Mouse (Mus musculus) intestine, embryonic 16.5 days (tissue): ENCODE results near the gene Nfe2l1. TPM values are rescaled to one million over a fixed set of nuclear protein-coding genes. Genes with fewer than 3 reads are reported as not detected.

Experiments used
- ATAC-seq: fragments of 200-750 bp; cut with Nextera tagmentation; 2 replicates; pipeline ENCODE4 v1.8.0; 2017; ENCODE audit warnings: moderate TSS enrichment, moderate library complexity
- H3K27ac ChIP-seq: fragments of 300-500 bp; sonication (generic); 2 replicates; pipeline ENCODE4 v1.5.1; 2014; ENCODE audit warnings: mild to moderate bottlenecking, low read length
- H3K27me3 ChIP-seq: fragments of 300-500 bp; sonication (generic); replicated peaks from 2 replicates; pipeline ENCODE4 v1.6.1; 2014; ENCODE audit warnings: low read length, control low read depth, mixed read lengths; ENCODE audit not compliant: control insufficient read depth, insufficient read depth
- H3K36me3 ChIP-seq: fragments of 300-500 bp; sonication (generic); 2 replicates; pipeline ENCODE4 v1.6.1; 2014; ENCODE audit warnings: low read length, control low read depth; ENCODE audit not compliant: control insufficient read depth, insufficient read depth
- H3K4me1 ChIP-seq: fragments of 300-500 bp; sonication (generic); 2 replicates; pipeline ENCODE4 v1.6.1; 2014; ENCODE audit warnings: low read length, control low read depth, mixed read lengths; ENCODE audit not compliant: control insufficient read depth, insufficient read depth
- H3K4me2 ChIP-seq: fragments of 300-500 bp; sonication (generic); 2 replicates; pipeline ENCODE4 v1.6.1; 2014; ENCODE audit warnings: low read depth, low read length, control low read depth
- H3K4me3 ChIP-seq: fragments of 300-500 bp; sonication (generic); 2 replicates; pipeline ENCODE4 v1.5.1; 2014; ENCODE audit warnings: mild to moderate bottlenecking, low read length
- H3K9ac ChIP-seq: fragments of 300-500 bp; sonication (generic); 2 replicates; pipeline ENCODE4 v1.6.1; 2014; ENCODE audit warnings: low read depth, low read length
- H3K9me3 ChIP-seq: fragments of 300-500 bp; sonication (generic); 2 replicates; pipeline ENCODE4 v1.6.1; 2016; ENCODE audit warnings: low read length, control low read depth; ENCODE audit not compliant: control insufficient read depth
- WGBS: fragments of 180-500 bp; shearing (Covaris S2); extraction: QIAGEN DNeasy Blood & Tissue Kit; methylation state at CpG from one replicate; pipeline ENCODE4 v1.1.7; 2014; 5-methylcytosine and 5-hydroxymethylcytosine counted together
- polyA plus RNA-seq: library from polyadenylated mRNA; unstranded; fragments of >200 nt; fragmentation: Nextera tagmentation; extraction: Ambion mirVana; gene quantifications from 2 replicates; pipeline ENCODE4 v1.2.1, GENCODE M21; 2015

The Nfe2l1 gene
- polyA plus RNA-seq, 1 experiment from 2014 or later: 52.5 TPM

DNA sequence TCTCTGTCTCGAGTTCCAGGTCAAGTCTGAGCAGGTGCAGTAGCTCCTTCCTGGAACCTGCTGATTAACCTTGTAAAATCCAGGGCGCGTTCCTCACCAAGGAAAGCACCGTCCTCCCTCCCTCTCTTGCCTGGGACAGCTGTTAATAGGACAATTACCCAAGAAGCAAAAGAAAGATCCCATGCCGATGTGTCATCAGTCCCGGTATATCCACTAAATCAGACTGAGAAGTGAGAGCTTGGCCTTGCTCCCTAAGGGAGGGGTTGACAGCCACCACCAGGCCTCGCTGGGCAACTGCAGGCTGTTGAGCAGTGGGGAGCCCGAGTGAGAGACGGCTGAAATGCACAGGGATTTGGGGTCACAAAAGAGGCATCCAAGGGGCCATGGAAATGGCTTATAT lies 7.5 kb upstream of the Nfe2l1 start:
- H3K9me3 ChIP-seq: no peaks in the 10 kb centered on the region
- no peaks in the 10 kb centered on the region for H3K4me1 ChIP-seq
- H3K27ac ChIP-seq: no peak overlapping the region
- no peak overlapping the region for H3K9ac ChIP-seq
- H3K4me2 ChIP-seq: no peak overlapping the region
- H3K4me3 ChIP-seq: no peak overlapping the region
- WGBS: 27% methylated on average over 9 of the region's 9 CpGs
- ATAC-seq: no peak
- H3K27me3 ChIP-seq: no peaks in the 10 kb centered on the region
- no peaks in the 10 kb centered on the region for H3K36me3 ChIP-seq

DNA sequence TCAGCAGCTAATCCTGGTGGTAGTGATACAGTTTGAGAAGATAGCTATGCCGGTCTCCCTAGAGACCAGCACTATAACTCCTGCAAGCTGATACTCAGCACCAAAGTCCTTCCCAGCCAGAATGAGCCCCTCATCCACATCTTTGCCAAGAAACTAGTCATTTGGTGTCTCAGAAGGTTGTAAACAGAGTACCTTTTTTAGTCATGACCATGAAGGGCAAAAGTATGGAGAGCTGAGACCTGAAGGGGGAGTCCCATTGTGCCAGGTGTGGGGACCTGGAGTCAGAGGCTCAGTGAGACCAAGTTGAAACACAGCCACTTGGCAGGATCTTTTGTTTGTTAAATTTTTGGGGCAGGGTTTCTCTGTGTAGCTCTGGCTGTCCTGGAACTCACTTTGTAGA lies 4.4 kb upstream of the Nfe2l1 start:
- no peak for ATAC-seq
- no peak overlapping the region for H3K27ac ChIP-seq
- H3K9me3 ChIP-seq: no peaks in the 10 kb centered on the region
- H3K4me1 ChIP-seq: peaks cover 7% of the 10 kb centered on the region; the same call in 1 of the 2 replicates
- H3K36me3 ChIP-seq: no peaks in the 10 kb centered on the region
- no peak overlapping the region for H3K4me2 ChIP-seq
- no peaks in the 10 kb centered on the region for H3K27me3 ChIP-seq
- H3K9ac ChIP-seq: no peak overlapping the region
- H3K4me3 ChIP-seq: no peak overlapping the region
- 96% methylated on average over 1 of the region's 1 CpGs for WGBS

DNA sequence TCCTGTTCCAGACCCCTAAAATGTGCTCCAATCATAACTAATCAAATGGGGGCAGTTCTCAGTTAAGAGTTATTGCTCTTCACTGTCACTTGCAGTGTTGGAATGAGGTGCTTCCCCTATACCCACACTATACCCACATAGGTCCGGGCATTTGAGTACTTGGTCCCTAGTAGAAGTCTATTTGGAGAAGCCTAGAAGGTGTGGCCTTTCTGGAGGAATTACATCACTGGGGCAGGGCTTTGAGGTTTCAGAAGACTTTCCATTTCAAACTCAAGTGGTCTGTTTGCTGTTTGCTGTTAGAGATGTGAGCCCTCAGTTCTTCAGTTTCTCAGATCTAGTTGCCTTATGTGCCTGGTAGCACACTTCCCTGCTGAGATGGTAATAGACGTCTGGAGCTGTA lies 3.2 kb upstream of the Nfe2l1 start:
- H3K36me3 ChIP-seq: no peaks in the 10 kb centered on the region
- ATAC-seq: no peak
- no peak overlapping the region for H3K9ac ChIP-seq
- no peaks in the 10 kb centered on the region for H3K9me3 ChIP-seq
- WGBS: 62% methylated on average over 2 of the region's 2 CpGs
- no peak overlapping the region for H3K4me3 ChIP-seq
- no peak overlapping the region for H3K27ac ChIP-seq
- H3K4me2 ChIP-seq: no peak overlapping the region
- no peaks in the 10 kb centered on the region for H3K27me3 ChIP-seq
- H3K4me1 ChIP-seq: peaks cover 12% of the 10 kb centered on the region

DNA sequence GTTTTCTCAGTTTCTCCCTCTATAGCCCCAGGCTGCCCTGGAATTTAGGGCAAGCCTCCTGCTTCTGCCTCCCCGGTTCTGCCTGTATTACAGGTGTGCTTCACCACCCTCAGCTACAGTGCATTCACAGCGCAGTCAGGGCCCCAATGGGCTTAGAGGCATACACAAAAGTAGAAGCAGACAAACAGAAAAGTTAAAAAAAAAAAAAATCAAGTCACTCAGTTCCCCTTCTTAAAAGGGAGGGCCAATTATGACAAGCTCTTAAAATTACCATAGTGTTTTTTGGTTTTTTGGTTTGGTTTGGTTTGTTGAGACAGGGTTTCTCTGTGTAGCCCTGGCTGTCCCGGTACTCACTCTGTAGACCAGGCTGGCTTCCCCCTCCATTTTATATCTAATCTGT lies 2.8 kb upstream of the Nfe2l1 start:
- Histone ChIP-seq H3K27ac (no peak overlapping the region), H3K4me2 (no peak overlapping the region), H3K9me3 (no peaks in the 10 kb centered on the region), H3K36me3 (peaks cover 3% of the 10 kb centered on the region; the same call in 1 of the 2 replicates), H3K9ac (no peak overlapping the region), H3K4me3 (no peak overlapping the region), H3K27me3 (no peaks in the 10 kb centered on the region), H3K4me1 (peaks cover 17% of the 10 kb centered on the region)
- 86% methylated on average over 3 of the region's 3 CpGs for WGBS
- ATAC-seq: no peak

DNA sequence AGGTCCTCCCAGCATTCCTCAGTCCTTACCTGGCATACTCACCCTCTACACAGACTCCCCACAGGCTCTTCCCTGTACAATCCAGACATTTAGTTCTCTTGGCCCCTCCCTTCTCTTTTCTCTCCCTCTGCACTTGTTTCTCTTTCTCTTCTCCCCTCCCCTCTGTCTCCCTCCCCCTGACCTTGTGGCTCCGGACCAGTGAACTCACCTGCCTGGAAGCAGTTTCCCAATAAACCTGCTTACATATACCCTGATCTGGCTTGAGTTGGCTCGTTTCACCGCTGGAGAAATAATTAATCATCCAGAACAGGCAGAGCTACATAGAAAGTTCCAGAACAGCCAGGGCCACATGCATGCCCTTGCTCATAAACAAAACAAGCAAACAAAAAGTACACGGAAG lies 1.7 kb upstream of the Nfe2l1 start:
- H3K4me2 ChIP-seq: no peak overlapping the region
- ATAC-seq: no peak
- no peak overlapping the region for H3K27ac ChIP-seq
- H3K9ac ChIP-seq: no peak overlapping the region
- no peak overlapping the region for H3K4me3 ChIP-seq
- H3K4me1 ChIP-seq: peaks cover 27% of the 10 kb centered on the region
- H3K27me3 ChIP-seq: no peaks in the 10 kb centered on the region
- H3K9me3 ChIP-seq: no peaks in the 10 kb centered on the region
- WGBS: 63% methylated on average over 4 of the region's 4 CpGs
- H3K36me3 ChIP-seq: peaks cover 3% of the 10 kb centered on the region; the same call in 1 of the 2 replicates

DNA sequence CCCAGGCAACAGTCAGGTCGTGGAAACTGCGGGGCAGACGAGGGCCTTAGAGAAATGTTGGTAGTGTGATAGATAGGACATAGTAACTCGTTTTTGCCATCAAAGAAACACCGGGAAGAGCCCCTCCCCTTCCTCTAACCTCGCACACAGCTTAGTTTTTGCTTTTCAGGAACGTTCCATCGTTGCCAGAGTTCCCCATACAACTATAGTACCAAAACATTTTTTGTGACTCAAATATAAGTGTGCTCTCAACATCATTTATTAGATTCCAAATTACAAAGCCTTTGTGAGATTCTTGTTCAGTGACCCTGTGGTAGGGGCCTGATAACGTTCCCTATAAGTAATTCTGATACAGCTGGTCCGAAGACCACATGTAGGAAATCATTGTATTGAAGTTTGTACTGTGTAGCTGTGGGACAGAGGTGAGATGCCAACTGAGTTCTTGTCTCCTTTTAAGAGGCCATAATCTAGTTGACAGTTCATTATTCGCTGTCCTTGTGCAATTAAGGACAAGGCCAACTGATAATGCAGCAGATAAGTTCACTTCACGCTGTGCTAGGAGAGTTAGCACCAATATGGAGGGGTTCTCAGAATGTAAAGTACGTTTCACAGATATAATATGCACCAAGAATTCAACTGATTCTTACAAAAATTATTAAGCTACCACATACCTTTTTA lies 910 bp upstream of the Nfe2l1 start:
- ATAC-seq: no peak
- H3K27me3 ChIP-seq: no peaks in the 10 kb centered on the region
- H3K4me1 ChIP-seq: peaks cover 35% of the 10 kb centered on the region
- peaks cover 3% of the 10 kb centered on the region; the same call in 1 of the 2 replicates for H3K36me3 ChIP-seq
- H3K4me3 ChIP-seq: peak overlapping the region; percentile 95
- H3K4me2 ChIP-seq: peak overlapping the region; percentile 65
- H3K9ac ChIP-seq: peak overlapping the region; percentile 81
- WGBS: 16% methylated on average over 13 of the region's 13 CpGs
- H3K27ac ChIP-seq: peak overlapping the region; percentile 93
- H3K9me3 ChIP-seq: no peaks in the 10 kb centered on the region

DNA sequence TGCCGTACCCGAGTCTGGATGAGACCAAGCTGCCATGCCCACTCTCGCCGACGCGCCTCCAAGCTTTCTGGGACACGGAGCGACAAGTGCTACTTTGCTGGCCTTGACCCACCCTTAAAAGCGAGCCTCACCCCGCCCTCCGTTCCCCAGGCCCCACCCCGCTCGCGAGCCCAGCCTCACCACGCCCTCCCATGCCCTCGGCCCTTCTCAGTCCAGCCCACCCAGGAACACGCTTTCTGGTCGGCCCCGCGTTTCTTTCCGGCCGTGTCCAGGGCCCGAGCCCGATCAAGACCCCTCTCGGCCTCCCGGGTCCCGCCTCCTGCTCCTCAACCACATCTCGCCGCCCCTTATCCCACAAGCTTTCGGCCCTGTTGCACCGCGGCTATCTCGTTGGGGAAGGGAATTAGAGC lies 360 bp downstream of the Nfe2l1 start:
- ATAC-seq: peak; percentile 84
- no peaks in the 10 kb centered on the region for H3K27me3 ChIP-seq
- H3K9ac ChIP-seq: peak overlapping the region; percentile 98
- peak overlapping the region; percentile 78 for H3K4me2 ChIP-seq
- under 1% methylated on average over 33 of the region's 33 CpGs for WGBS
- H3K27ac ChIP-seq: peak overlapping the region; percentile 99
- H3K4me3 ChIP-seq: peak overlapping the region; percentile 95
- H3K36me3 ChIP-seq: peaks cover 3% of the 10 kb centered on the region; the same call in 1 of the 2 replicates
- no peaks in the 10 kb centered on the region for H3K9me3 ChIP-seq
- peaks cover 47% of the 10 kb centered on the region for H3K4me1 ChIP-seq

DNA sequence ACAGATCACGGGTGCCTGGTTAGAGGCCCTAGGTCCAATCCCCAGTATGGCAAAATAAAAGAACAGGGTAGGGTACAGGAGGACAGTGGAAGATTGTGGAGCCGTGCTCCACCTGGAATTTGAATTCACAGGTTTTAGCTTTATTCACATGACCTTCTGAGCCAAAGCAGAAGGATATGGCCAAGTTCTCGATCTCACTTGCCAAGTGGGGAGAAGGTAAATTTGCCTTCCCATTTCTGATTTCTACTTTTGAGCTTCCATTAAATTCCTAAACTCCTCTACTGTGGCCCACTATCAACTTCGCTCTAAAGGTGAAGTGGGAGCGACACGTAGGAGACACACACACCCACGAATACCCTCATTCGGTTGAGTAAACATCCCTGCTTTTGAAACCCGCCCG lies 887 bp downstream of the Nfe2l1 start:
- peak overlapping the region; percentile 98 for H3K9ac ChIP-seq
- peak overlapping the region; percentile 99 for H3K27ac ChIP-seq
- 9% methylated on average over 10 of the region's 10 CpGs for WGBS
- H3K27me3 ChIP-seq: no peaks in the 10 kb centered on the region
- H3K4me2 ChIP-seq: peak overlapping the region; percentile 78
- peaks cover 3% of the 10 kb centered on the region; the same call in 1 of the 2 replicates for H3K36me3 ChIP-seq
- H3K4me1 ChIP-seq: peaks cover 50% of the 10 kb centered on the region
- H3K4me3 ChIP-seq: peak overlapping the region; percentile 95
- no peak for ATAC-seq
- H3K9me3 ChIP-seq: no peaks in the 10 kb centered on the region

DNA sequence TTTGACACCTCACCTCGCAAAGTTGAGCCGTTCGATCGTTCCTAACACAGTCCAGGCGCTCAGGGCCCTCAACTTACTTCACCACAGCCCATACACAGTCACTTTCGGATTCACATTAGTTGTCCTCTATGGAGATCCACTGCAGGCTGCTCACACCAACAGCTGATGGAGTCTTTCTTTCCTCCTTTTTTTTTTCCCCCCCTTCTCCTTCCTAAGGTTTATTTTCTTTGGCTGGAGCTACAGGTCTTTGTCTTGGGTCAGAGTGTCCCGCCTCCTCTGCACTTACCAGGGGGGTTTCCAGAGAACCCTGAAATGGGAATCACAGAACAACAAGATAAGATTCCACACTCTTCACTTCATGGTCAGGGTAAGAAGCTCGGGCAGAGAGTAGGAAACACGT lies 1.9 kb downstream of the Nfe2l1 start:
- H3K27ac ChIP-seq: no peak overlapping the region
- H3K9me3 ChIP-seq: no peaks in the 10 kb centered on the region
- no peaks in the 10 kb centered on the region for H3K27me3 ChIP-seq
- peak overlapping the region; percentile 11; the same call in 1 of the 2 replicates for H3K4me2 ChIP-seq
- ATAC-seq: no peak
- no peak overlapping the region; the same call in 1 of the 2 replicates for H3K4me3 ChIP-seq
- 70% methylated on average over 9 of the region's 9 CpGs for WGBS
- no peak overlapping the region; the same call in 1 of the 2 replicates for H3K9ac ChIP-seq
- H3K4me1 ChIP-seq: peaks cover 57% of the 10 kb centered on the region
- peaks cover 3% of the 10 kb centered on the region; the same call in 1 of the 2 replicates for H3K36me3 ChIP-seq
